Mouse (Mus musculus) embryonic fibroblast, embryonic 13.5 days (primary cell): ENCODE data around the gene Prtg.

Experiments used
- CTCF ChIP-seq: IDR thresholded peaks from 2 replicates; pipeline ENCODE4 v1.5.1; 2011; ENCODE audit warnings: mild to moderate bottlenecking, control low read depth, low read length, moderate library complexity, borderline replicate concordance; ENCODE audit not compliant: insufficient read depth
- POLR2A ChIP-seq: IDR thresholded peaks from 2 replicates; pipeline ENCODE4 v1.6.1; 2011; ENCODE audit warnings: low read depth, mild to moderate bottlenecking, control low read depth, low read length, moderate library complexity

DNA sequence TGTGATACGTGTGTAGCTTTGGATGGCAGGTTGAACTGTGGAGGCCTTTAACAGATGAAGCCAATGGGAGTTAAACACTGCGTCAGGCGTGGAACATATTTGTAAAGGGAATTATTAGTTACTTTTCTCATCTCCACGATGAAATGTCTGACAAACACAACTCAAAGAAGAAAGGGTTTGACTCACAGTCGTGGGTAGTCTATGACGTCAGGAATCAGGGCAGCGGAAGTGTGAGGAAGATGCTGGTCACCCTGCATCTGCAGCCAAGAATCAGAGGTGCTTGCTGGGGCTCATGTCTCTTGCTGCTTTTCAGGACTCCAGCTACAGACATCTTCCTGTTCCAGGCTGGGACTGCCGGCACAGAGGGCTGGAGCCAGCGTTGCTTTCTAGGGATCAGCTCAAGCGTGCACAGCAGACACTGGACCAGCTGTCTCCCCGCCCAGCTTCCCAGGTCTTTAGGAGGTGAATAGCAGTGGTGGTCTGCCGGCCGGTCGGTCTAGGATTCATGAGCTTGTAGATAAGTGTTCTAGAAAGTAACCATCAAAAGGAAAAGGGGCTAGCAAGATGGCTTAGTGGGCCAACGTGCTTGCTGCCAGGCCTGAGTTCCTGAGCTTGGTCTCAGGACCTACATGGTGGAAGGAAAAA lies 32.8 kb downstream of the Prtg start:
- no peak for TF ChIP-seq CTCF
- no peak for TF ChIP-seq POLR2A
